Mouse (Mus musculus): ENCODE data around the gene Zdhhc16.

DNA sequence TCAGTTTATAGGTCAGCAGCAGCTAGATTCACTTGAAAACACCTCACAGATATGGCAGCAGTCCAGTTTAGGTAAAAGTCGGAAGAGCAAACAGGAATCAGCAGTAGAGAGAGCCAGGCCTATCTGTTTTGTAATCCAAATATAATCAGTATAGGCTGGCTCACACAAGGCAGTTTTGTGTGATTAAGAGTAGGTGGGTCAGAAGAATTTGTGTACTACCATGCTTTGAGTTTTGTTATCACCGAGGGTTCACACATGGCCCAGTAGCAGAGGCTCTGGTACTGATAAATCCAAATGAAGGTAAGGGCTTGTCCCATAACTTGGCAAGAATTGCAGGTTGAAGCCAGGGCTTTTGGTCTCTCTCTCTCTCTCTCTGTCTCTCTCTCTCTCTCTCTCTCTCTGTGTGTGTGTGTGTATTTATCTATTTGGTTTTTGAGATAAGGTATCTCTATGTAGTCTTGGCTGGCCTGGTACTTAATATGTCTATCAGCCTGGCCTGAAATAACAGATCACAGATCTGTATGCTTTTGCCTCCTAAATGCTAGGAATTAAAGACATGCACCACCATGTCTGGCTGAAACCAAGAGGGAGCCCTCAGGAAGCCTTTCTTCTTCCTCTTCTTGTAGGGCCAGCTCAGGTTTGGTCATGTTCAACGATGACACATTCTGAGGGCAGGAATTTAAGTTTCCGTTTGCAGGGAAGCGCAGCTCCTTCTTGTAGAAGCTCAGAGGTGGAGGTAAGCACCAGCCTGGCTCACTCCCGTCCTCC is 26.8 kb upstream of the Zdhhc16 start:
- no peak for TF ChIP-seq CTCF (IDR thresholded peaks at IDR 0.05; ENCODE audit: borderline replicate concordance, insufficient read depth, low read length)
- TF ChIP-seq POLR2A (IDR thresholded peaks at IDR 0.05; ENCODE audit: low read depth, low read length): no peak
